Comparison of ENCODE assay signal across 18 mouse cellular contexts in the genomic region with DNA sequence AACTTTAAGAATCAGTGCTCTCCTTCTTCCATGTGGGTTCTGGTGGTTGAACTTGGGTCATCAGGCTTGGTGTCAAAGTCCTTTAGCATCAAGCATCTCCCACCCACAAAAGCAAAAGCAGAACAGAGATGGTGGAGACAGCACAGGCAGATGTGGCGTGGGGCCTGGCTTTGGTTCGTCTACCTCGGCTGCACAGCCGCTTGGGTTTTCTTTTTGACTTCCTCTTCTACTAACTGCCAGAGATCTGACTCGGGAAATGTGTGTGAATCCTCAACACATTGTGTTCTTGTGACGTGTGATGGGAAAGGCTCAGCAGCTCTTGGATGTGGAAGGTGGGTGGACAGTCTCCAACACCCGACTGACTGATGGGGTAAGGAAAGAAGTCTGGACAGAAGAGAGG.
A peak's percentile ranks its signal among the peaks of the same experiment; 100 is the strongest.
DNase-seq lines count a peak whose midpoint lies in the region; ATAC-seq lines count a peak whose summit lies in the region.
"Had no signal": no experiment of that assay in that cellular context is flagged by ENCODE, and none has a peak within 500 bp of the region (broad histone marks: within the 10 kb centered on the region; RNA-seq: fewer than 3 reads in every experiment).

No protein-coding gene starts in this region.

- DNase-seq in heart, adult 11 months: peak; percentile 96
- DNase-seq in heart, embryonic 10.5 days (ENCODE audit: low spot score): no peak
- DNase-seq in thymus, postnatal 0 days (ENCODE audit: low spot score): peak; percentile 12
- no peak for DNase-seq in thymus, adult 18-20 months
- peak; percentile 22 to 61 for DNase-seq in spleen, postnatal 4 days (ENCODE audit: low spot score in 2 of 2)
- DNase-seq in retina, postnatal 1 day: no peak
- DNase-seq: cerebellum, adult 8-10 months; embryo, embryonic 11 days; layer of hippocampus, adult 9-11 months had no signal

- no peak overlapping the region for H3K4me3 ChIP-seq in heart, embryonic 10.5 days
- H3K4me3 ChIP-seq: forebrain, embryonic 12.5 days; hindbrain, embryonic 12.5 days; limb, embryonic 10.5 days; liver, embryonic 15.5 days; megakaryocyte, embryonic 14.5 days had no signal

- H3K27me3 ChIP-seq in heart, embryonic 10.5 days (ENCODE audit: insufficient read depth, poor library complexity, severe bottlenecking): no peaks in the 10 kb centered on the region
- H3K27me3 ChIP-seq: forebrain, embryonic 12.5 days; hindbrain, embryonic 12.5 days; liver, embryonic 15.5 days had no signal

- 81% methylated on average over 7 of the region's 7 CpGs for WGBS in heart, embryonic 10.5 days

- no peaks in the 10 kb centered on the region for H3K9me3 ChIP-seq in heart, embryonic 10.5 days
- H3K9me3 ChIP-seq: forebrain, embryonic 12.5 days; hindbrain, embryonic 12.5 days; limb, embryonic 10.5 days; liver, embryonic 15.5 days; megakaryocyte, embryonic 14.5 days had no signal

- no peak overlapping the region for H3K27ac ChIP-seq in heart, embryonic 10.5 days
- H3K27ac ChIP-seq: forebrain, embryonic 12.5 days; hindbrain, embryonic 12.5 days; limb, embryonic 10.5 days; liver, embryonic 15.5 days had no signal

- no peaks in the 10 kb centered on the region for H3K4me1 ChIP-seq in heart, embryonic 10.5 days
- H3K4me1 ChIP-seq: forebrain, embryonic 12.5 days; limb, embryonic 10.5 days; liver, embryonic 15.5 days had no signal

- peak; percentile 80 for ATAC-seq in megakaryocyte, adult 5-6 weeks (ENCODE audit: poor library complexity, severe bottlenecking)
- ATAC-seq in inflammation-experienced regulatory T-cells, adult 6 months: no peak
- ATAC-seq: intestine, postnatal 0 days; midbrain, embryonic 16.5 days had no signal

- no peaks in the 10 kb centered on the region for H3K36me3 ChIP-seq in heart, embryonic 10.5 days
- H3K36me3 ChIP-seq: forebrain, embryonic 12.5 days; hindbrain, embryonic 12.5 days; limb, embryonic 10.5 days; liver, embryonic 15.5 days had no signal

Comparison
In these comparisons a context has a peak if more than half of its experiments do, and no peak if none do; other contexts are left out.
1. DNase-seq: peak in heart, adult 11 months (single experiment), thymus, postnatal 0 days (single experiment) and spleen, postnatal 4 days (2 of 2); none in heart, embryonic 10.5 days (single experiment), thymus, adult 18-20 months (0 of 2) and retina, postnatal 1 day (single experiment).